In genomic region chr7:134680161-134680560, GRCm38 (mm10) we compare ENCODE assay signal across 18 mouse cellular contexts. TPM values are rescaled to one million over a fixed set of nuclear protein-coding genes. Genes with fewer than 3 reads are reported as not detected.
DNase-seq lines count a peak whose midpoint lies in the region; ATAC-seq and TF ChIP-seq lines count a peak whose summit lies in the region.
"Had no signal": no experiment of that assay in that cellular context is flagged by ENCODE, and none has a peak within 500 bp of the region (broad histone marks: within the 10 kb centered on the region; RNA-seq: fewer than 3 reads in every experiment).

No protein-coding gene starts in this region.

- ATAC-seq in heart, embryonic 14.5 days (ENCODE audit: insufficient number of reproducible peaks, insufficient read depth, low FRiP score, low read depth) = no peak
- ATAC-seq in heart, embryonic 12.5 days (ENCODE audit: insufficient number of reproducible peaks, low FRiP score) = no peak
- ATAC-seq in kidney, embryonic 15.5 days (replicated peaks; ENCODE audit: low FRiP score) = no peak
- no peak for ATAC-seq in stomach, postnatal 0 days (ENCODE audit: low FRiP score, low TSS enrichment)
- no peak for ATAC-seq in monocyte, adult 5-6 weeks (replicated peaks; ENCODE audit: insufficient number of reproducible peaks, low FRiP score, low TSS enrichment, poor library complexity, severe bottlenecking)
- ATAC-seq: hindbrain, embryonic 16.5 days; midbrain, embryonic 16.5 days had no signal

- no peak overlapping the region for H3K4me3 ChIP-seq in heart, embryonic 14.5 days (ENCODE audit: control insufficient read depth in 1 of 2, insufficient read depth in 1 of 2, low read depth in 1 of 2, low read length in 2 of 2)
- no peak overlapping the region for H3K4me3 ChIP-seq in heart, embryonic 12.5 days
- H3K4me3 ChIP-seq in kidney, embryonic 15.5 days (replicated peaks) = no peak overlapping the region
- no peak overlapping the region for H3K4me3 ChIP-seq in testis, adult 2 months (ENCODE audit: control insufficient read depth, low read depth, low read length)
- H3K4me3 ChIP-seq in stomach, postnatal 0 days (ENCODE audit: low read depth, low read length) = no peak overlapping the region
- H3K4me3 ChIP-seq: forebrain, embryonic 12.5 days; heart, embryonic 13.5 days; left cerebral cortex, adult 2 months; limb, embryonic 12.5 days had no signal

- H3K4me1 ChIP-seq in heart, embryonic 14.5 days (ENCODE audit: control insufficient read depth in 2 of 2, insufficient read depth in 2 of 2, low read length in 2 of 2) = peaks cover 11 to 20% of the 10 kb centered on the region in 2 experiments
- peaks cover 45% of the 10 kb centered on the region for H3K4me1 ChIP-seq in heart, embryonic 12.5 days (replicated peaks)
- H3K4me1 ChIP-seq in kidney, embryonic 15.5 days = peaks cover 58% of the 10 kb centered on the region
- peaks cover 4% of the 10 kb centered on the region; the same call in 1 of the 2 replicates for H3K4me1 ChIP-seq in testis, adult 2 months (ENCODE audit: control insufficient read depth, insufficient read depth, low read length)
- no peaks in the 10 kb centered on the region; the same call in 1 of the 2 replicates for H3K4me1 ChIP-seq in stomach, postnatal 0 days (replicated peaks; ENCODE audit: control insufficient read depth, insufficient read depth)

- H3K27me3 ChIP-seq in heart, embryonic 14.5 days (ENCODE audit: control insufficient read depth, insufficient read depth, low read length) = no peaks in the 10 kb centered on the region
- no peaks in the 10 kb centered on the region for H3K27me3 ChIP-seq in heart, embryonic 12.5 days (replicated peaks)
- no peaks in the 10 kb centered on the region for H3K27me3 ChIP-seq in kidney, embryonic 15.5 days
- H3K27me3 ChIP-seq in testis, adult 2 months (ENCODE audit: control insufficient read depth, insufficient read depth, low read length) = no peaks in the 10 kb centered on the region
- no peaks in the 10 kb centered on the region for H3K27me3 ChIP-seq in stomach, postnatal 0 days (ENCODE audit: control insufficient read depth, insufficient read depth, low read length)
- H3K27me3 ChIP-seq: forebrain, embryonic 12.5 days; heart, embryonic 13.5 days; limb, embryonic 12.5 days had no signal

- peak overlapping the region; percentile 12; the same call in 1 of the 2 replicates for H3K9ac ChIP-seq in heart, embryonic 14.5 days (ENCODE audit: low read length)
- H3K9ac ChIP-seq in heart, embryonic 12.5 days = no peak overlapping the region
- no peak overlapping the region for H3K9ac ChIP-seq in kidney, embryonic 15.5 days
- H3K9ac ChIP-seq in stomach, postnatal 0 days (ENCODE audit: low read length) = no peak overlapping the region
- H3K9ac ChIP-seq: forebrain, embryonic 12.5 days; limb, embryonic 12.5 days had no signal

- no peaks in the 10 kb centered on the region for H3K36me3 ChIP-seq in heart, embryonic 14.5 days (ENCODE audit: control insufficient read depth, insufficient read depth, low read length)
- H3K36me3 ChIP-seq in heart, embryonic 12.5 days = peaks cover 12% of the 10 kb centered on the region; the same call in 1 of the 2 replicates
- H3K36me3 ChIP-seq in kidney, embryonic 15.5 days = no peaks in the 10 kb centered on the region
- no peaks in the 10 kb centered on the region for H3K36me3 ChIP-seq in testis, adult 2 months (ENCODE audit: control insufficient read depth, insufficient read depth, low read length)
- H3K36me3 ChIP-seq in stomach, postnatal 0 days (ENCODE audit: control insufficient read depth, insufficient read depth, low read length) = no peaks in the 10 kb centered on the region
- H3K36me3 ChIP-seq: forebrain, embryonic 12.5 days had no signal

- H3K4me2 ChIP-seq in heart, embryonic 14.5 days (ENCODE audit: low read length) = no peak overlapping the region
- H3K4me2 ChIP-seq in heart, embryonic 12.5 days = no peak overlapping the region
- H3K4me2 ChIP-seq in kidney, embryonic 15.5 days = no peak overlapping the region
- no peak overlapping the region for H3K4me2 ChIP-seq in stomach, postnatal 0 days (replicated peaks; ENCODE audit: low read depth)
- H3K4me2 ChIP-seq: forebrain, embryonic 12.5 days; heart, embryonic 13.5 days; limb, embryonic 12.5 days had no signal

- DNase-seq in kidney, adult 18-20 months = no peak
- no peak for DNase-seq in testis, postnatal 10 days (ENCODE audit: low spot score)
- DNase-seq in stomach, postnatal 0 days (ENCODE audit: low spot score) = no peak
- DNase-seq: cerebellum, postnatal 25 days; gastrocnemius, postnatal 14 days; right cerebral cortex, adult 18-20 months; thymus, postnatal 25 days had no signal

- no peak for TF ChIP-seq POLR2A in testis, adult 2 months (IDR thresholded peaks at IDR 0.05; ENCODE audit: control insufficient read depth, low read depth, low read length)

- TF ChIP-seq EP300 in stomach, postnatal 0 days (optimal IDR thresholded peaks at IDR 0.05) = no peak

- TF ChIP-seq CTCF in testis, adult 2 months (IDR thresholded peaks at IDR 0.05; ENCODE audit: control insufficient read depth, insufficient read depth, insufficient replicate concordance, low read depth, low read length) = no peak
- no peak for TF ChIP-seq CTCF in stomach, postnatal 0 days (IDR thresholded peaks at IDR 0.05; ENCODE audit: low read depth)

- peak overlapping the region in 1 of 2 experiments; percentile 55; a peak in 1 of 4 replicates for H3K27ac ChIP-seq in heart, embryonic 14.5 days (replicated peaks in 1 of 2; ENCODE audit: control insufficient read depth in 1 of 2, insufficient read depth in 1 of 2, low read depth in 2 of 2, low read length in 2 of 2)
- no peak overlapping the region for H3K27ac ChIP-seq in heart, embryonic 12.5 days (ENCODE audit: poor library complexity, severe bottlenecking)
- peak overlapping the region; percentile 85 for H3K27ac ChIP-seq in kidney, embryonic 15.5 days
- peak overlapping the region; percentile 67; the same call in 1 of the 2 replicates for H3K27ac ChIP-seq in testis, adult 2 months (ENCODE audit: control insufficient read depth, insufficient read depth, low read depth, low read length)
- peak overlapping the region; percentile 58 for H3K27ac ChIP-seq in stomach, postnatal 0 days (replicated peaks)
- H3K27ac ChIP-seq: forebrain, embryonic 12.5 days; left cerebral cortex, adult 2 months; limb, embryonic 12.5 days had no signal

- no peaks in the 10 kb centered on the region for H3K9me3 ChIP-seq in heart, embryonic 14.5 days (ENCODE audit: control insufficient read depth, low read length)
- H3K9me3 ChIP-seq in heart, embryonic 12.5 days (replicated peaks) = no peaks in the 10 kb centered on the region
- H3K9me3 ChIP-seq in kidney, embryonic 15.5 days (replicated peaks) = no peaks in the 10 kb centered on the region
- H3K9me3 ChIP-seq in stomach, postnatal 0 days (ENCODE audit: control insufficient read depth, low read length) = no peaks in the 10 kb centered on the region
- H3K9me3 ChIP-seq: forebrain, embryonic 12.5 days; heart, embryonic 13.5 days; limb, embryonic 12.5 days had no signal

- WGBS in heart, embryonic 14.5 days = 63% methylated on average over 2 of the region's 2 CpGs
- WGBS in heart, embryonic 12.5 days = 59% methylated on average over 2 of the region's 2 CpGs
- 64% methylated on average over 2 of the region's 2 CpGs for WGBS in kidney, embryonic 15.5 days
- 62% methylated on average over 2 of the region's 2 CpGs for WGBS in stomach, postnatal 0 days

RNA-seq across cellular contexts. Expression of gene Dock1, which starts 9.7 kb away (rescaled TPM):
- polyA plus RNA-seq in heart, embryonic 14.5 days (2014; fragmentation: Nextera tagmentation; extraction: Ambion mirVana) = 23.2 and 24.4 TPM in 2 replicates
- 31.9 and 32.1 TPM in 2 replicates for polyA plus RNA-seq in heart, embryonic 12.5 days (2016; fragmentation: Nextera tagmentation; extraction: Ambion mirVana)
- 46.8 and 47.7 TPM in 2 replicates for polyA plus RNA-seq in kidney, embryonic 15.5 days (2015; fragmentation: Nextera tagmentation; extraction: Ambion mirVana)
- polyA plus RNA-seq in testis, adult 2 months (2012; rRNA removed) = 2.1 and 2.2 TPM in 2 replicates
- polyA plus RNA-seq in stomach, postnatal 0 days (2015; fragmentation: Nextera tagmentation; extraction: Ambion mirVana) = 8.5 TPM in 2 replicates
- total RNA-seq in monocyte, adult 5-6 weeks (2017) = 12.0 to 19.6 TPM (median 16.4 TPM) in 3 replicates
